Mouse (Mus musculus): ENCODE results near the gene Swt1. TPM values are rescaled to one million over a fixed set of nuclear protein-coding genes. Genes with fewer than 3 reads are reported as not detected.

Gene Swt1
- polyA plus RNA-seq, 2 experiments = 21.1 to 27.8 TPM

- ATAC-seq (ENCODE audit: low FRiP score, low read depth) = no peak
- no peak for TF ChIP-seq POLR2A (IDR thresholded peaks at IDR 0.05; ENCODE audit: borderline replicate concordance, extremely low read depth, insufficient read depth, insufficient read length)
Measured at GRCm38 (mm10) chr1:151346681-151347127, 81.6 kb downstream of the Swt1 start.

DNA sequence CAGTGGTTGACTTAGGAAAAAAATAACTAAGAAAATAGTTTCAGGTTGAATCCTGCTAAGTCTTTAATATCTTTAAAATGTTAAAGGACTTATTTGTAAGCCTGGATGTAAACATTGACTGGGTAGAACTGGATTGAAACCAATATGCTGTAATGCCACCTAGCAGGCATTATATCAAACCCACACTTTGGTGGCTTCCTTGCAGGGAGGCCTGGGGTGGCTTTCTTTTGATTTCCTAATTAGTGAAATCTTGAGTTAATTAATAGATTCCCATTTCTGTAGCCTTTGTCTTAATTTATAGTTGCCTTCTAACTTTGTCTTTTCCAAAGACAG, 82.4 kb downstream of the Swt1 start:
- peaks cover 15% of the 10 kb centered on the region for H3K36me3 ChIP-seq (ENCODE audit: control insufficient read depth, insufficient read depth, low read length)
- peak overlapping the region; percentile 87 for H3K9ac ChIP-seq (ENCODE audit: low read depth, low read length, severe bottlenecking)
- peak overlapping the region; percentile 59 for H3K4me2 ChIP-seq (replicated peaks; ENCODE audit: low read depth, low read length, severe bottlenecking)
- TF ChIP-seq POLR2A (IDR thresholded peaks at IDR 0.05; ENCODE audit: borderline replicate concordance, extremely low read depth, insufficient read depth, insufficient read length) = no peak
- H3K27me3 ChIP-seq (ENCODE audit: control insufficient read depth, insufficient read depth, low read length) = no peaks in the 10 kb centered on the region
- no peaks in the 10 kb centered on the region for H3K9me3 ChIP-seq (ENCODE audit: control insufficient read depth, low read length)
- no peak for DNase-seq (ENCODE audit: low spot score)
- no peak for ATAC-seq (ENCODE audit: low FRiP score, low read depth)
- peaks cover 25% of the 10 kb centered on the region for H3K4me1 ChIP-seq (ENCODE audit: control insufficient read depth, insufficient read depth, low read length)
- no peak overlapping the region for H3K27ac ChIP-seq (replicated peaks; ENCODE audit: low read depth, low read length)
- H3K4me3 ChIP-seq (replicated peaks; ENCODE audit: low read length) = peak overlapping the region; percentile 73

More at GRCm38 (mm10) chr1:151346681-151347127, 81.6 kb downstream of the Swt1 start:
- Histone ChIP-seq H3K27ac (replicated peaks; ENCODE audit: low read depth, low read length) (no peak overlapping the region), H3K4me3 (replicated peaks; ENCODE audit: low read length) (peak overlapping the region; percentile 73), H3K4me1 (ENCODE audit: control insufficient read depth, insufficient read depth, low read length) (peaks cover 25% of the 10 kb centered on the region), H3K36me3 (ENCODE audit: control insufficient read depth, insufficient read depth, low read length) (peaks cover 23% of the 10 kb centered on the region), H3K9ac (ENCODE audit: low read depth, low read length, severe bottlenecking) (no peak overlapping the region), H3K4me2 (replicated peaks; ENCODE audit: low read depth, low read length, severe bottlenecking) (peak overlapping the region; percentile 59), H3K27me3 (ENCODE audit: control insufficient read depth, insufficient read depth, low read length) (no peaks in the 10 kb centered on the region), H3K9me3 (ENCODE audit: control insufficient read depth, low read length) (no peaks in the 10 kb centered on the region)
- whole genome bisulfite sequencing = 57% methylated on average over 6 of the region's 6 CpGs
- DNase-seq (ENCODE audit: low spot score) = no peak

- peaks cover 10% of the 10 kb centered on the region for H3K36me3 ChIP-seq (ENCODE audit: control insufficient read depth, insufficient read depth, low read length)
- 0% methylated on average over 48 of the region's 55 CpGs for WGBS
- H3K4me3 ChIP-seq (replicated peaks; ENCODE audit: low read length) = peak overlapping the region; percentile 73
- H3K9ac ChIP-seq (ENCODE audit: low read depth, low read length, severe bottlenecking) = peak overlapping the region; percentile 87
- DNase-seq (ENCODE audit: low spot score) (peak; percentile 90), ATAC-seq (ENCODE audit: low FRiP score, low read depth) (peak; percentile 87)
- H3K27ac ChIP-seq (replicated peaks; ENCODE audit: low read depth, low read length) = peak overlapping the region; percentile 87
- TF ChIP-seq POLR2A (IDR thresholded peaks at IDR 0.05; ENCODE audit: borderline replicate concordance, extremely low read depth, insufficient read depth, insufficient read length) = peak; percentile 64; the same call in 1 of the 2 replicates
- H3K9me3 ChIP-seq (ENCODE audit: control insufficient read depth, low read length) = no peaks in the 10 kb centered on the region
- peaks cover 23% of the 10 kb centered on the region for H3K4me1 ChIP-seq (ENCODE audit: control insufficient read depth, insufficient read depth, low read length)
- no peaks in the 10 kb centered on the region for H3K27me3 ChIP-seq (ENCODE audit: control insufficient read depth, insufficient read depth, low read length)
- peak overlapping the region; percentile 59 for H3K4me2 ChIP-seq (replicated peaks; ENCODE audit: low read depth, low read length, severe bottlenecking)
Measured at GRCm38 (mm10) chr1:151345109-151345862, 83.0 kb downstream of the Swt1 start.

GRCm38 (mm10) chr1:151344283-151345108, 83.8 kb downstream of the Swt1 start, which contains the start of gene Ivns1abp:
TSS of gene Ivns1abp (plus strand) at chr1:151344477.
- DNase-seq (ENCODE audit: low spot score) (peak; percentile 98), ATAC-seq (ENCODE audit: low FRiP score, low read depth) (peak; percentile 93)
- Histone ChIP-seq H3K27ac (replicated peaks; ENCODE audit: low read depth, low read length) (peak within 1 kb of the TSS; percentile 87), H3K4me2 (replicated peaks; ENCODE audit: low read depth, low read length, severe bottlenecking) (peak within 1 kb of the TSS; percentile 59), H3K36me3 (ENCODE audit: control insufficient read depth, insufficient read depth, low read length) (peaks cover 2% of the 10 kb centered on the region; the same call in 1 of the 2 replicates), H3K9me3 (ENCODE audit: control insufficient read depth, low read length) (no peaks in the 10 kb centered on the region), H3K9ac (ENCODE audit: low read depth, low read length, severe bottlenecking) (peak within 1 kb of the TSS; percentile 87), H3K4me3 (replicated peaks; ENCODE audit: low read length) (peak within 1 kb of the TSS; percentile 73), H3K4me1 (ENCODE audit: control insufficient read depth, insufficient read depth, low read length) (peaks cover 22% of the 10 kb centered on the region), H3K27me3 (ENCODE audit: control insufficient read depth, insufficient read depth, low read length) (no peaks in the 10 kb centered on the region)
- WGBS = 3% methylated on average over 28 of the region's 104 CpGs
- TF ChIP-seq POLR2A (IDR thresholded peaks at IDR 0.05; ENCODE audit: borderline replicate concordance, extremely low read depth, insufficient read depth, insufficient read length) = 0 out of 2 replicates have a peak, but pooled peaks have one; percentile 36

DNA sequence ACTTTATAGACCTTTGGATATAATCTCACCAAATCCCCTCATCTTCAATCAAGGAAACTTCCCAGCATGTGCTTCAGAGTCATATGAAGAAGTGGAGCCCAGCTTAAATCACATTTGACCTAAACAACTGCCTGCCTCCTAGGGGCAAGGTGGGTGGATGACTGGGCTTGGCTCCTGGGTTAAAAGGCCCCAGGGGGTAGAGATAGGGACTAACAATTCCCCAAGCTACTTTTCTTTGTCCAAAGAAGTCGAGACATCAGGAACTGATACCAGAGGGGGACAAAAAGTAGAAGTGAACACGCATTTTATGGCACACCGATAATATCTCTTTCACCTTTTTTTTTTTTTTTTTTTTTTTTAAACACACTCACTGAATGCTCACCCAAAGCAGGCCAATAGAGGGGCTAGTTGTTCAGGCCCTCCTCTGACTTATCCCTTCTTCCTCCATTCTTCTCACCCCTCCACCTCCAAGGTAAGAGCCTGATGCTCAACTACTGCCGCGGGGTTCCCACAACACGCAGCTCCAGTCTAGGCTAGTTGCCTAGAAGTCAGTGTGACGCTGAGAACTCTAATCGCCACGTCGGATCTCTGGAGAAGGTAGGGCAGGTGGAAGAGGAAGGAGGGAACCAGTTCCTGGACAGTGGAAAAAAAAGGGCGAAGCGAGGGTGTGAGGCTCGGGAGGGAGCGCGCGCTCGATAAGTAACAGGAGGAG, 84.5 kb downstream of the Swt1 start:
- peaks cover 21% of the 10 kb centered on the region for H3K4me1 ChIP-seq (ENCODE audit: control insufficient read depth, insufficient read depth, low read length)
- H3K9me3 ChIP-seq (ENCODE audit: control insufficient read depth, low read length) = no peaks in the 10 kb centered on the region
- H3K27me3 ChIP-seq (ENCODE audit: control insufficient read depth, insufficient read depth, low read length) = no peaks in the 10 kb centered on the region
- DNase-seq (ENCODE audit: low spot score) = no peak
- H3K9ac ChIP-seq (ENCODE audit: low read depth, low read length, severe bottlenecking) = peak overlapping the region; percentile 87
- no peak; the same call in 1 of the 2 replicates for ATAC-seq (ENCODE audit: low FRiP score, low read depth)
- 1% methylated on average over 17 of the region's 17 CpGs for WGBS
- H3K4me2 ChIP-seq (replicated peaks; ENCODE audit: low read depth, low read length, severe bottlenecking) = peak overlapping the region; percentile 59
- H3K27ac ChIP-seq (replicated peaks; ENCODE audit: low read depth, low read length) = no peak overlapping the region
- no peak for TF ChIP-seq POLR2A (IDR thresholded peaks at IDR 0.05; ENCODE audit: borderline replicate concordance, extremely low read depth, insufficient read depth, insufficient read length)
- peak overlapping the region; percentile 73 for H3K4me3 ChIP-seq (replicated peaks; ENCODE audit: low read length)
- H3K36me3 ChIP-seq (ENCODE audit: control insufficient read depth, insufficient read depth, low read length) = no peaks in the 10 kb centered on the region

All from limb, embryonic 14.5 days (tissue).